Mouse (Mus musculus) induced T-regulatory cell, adult 2 months (primary cell): Measurements from ENCODE around the gene Capg.

Experiments used
- DNase-seq: peaks from one replicate; pipeline ENCODE4 v3.0.0-alpha.2; 2012; ENCODE audit warnings: low read depth

The Capg gene

GRCm38 (mm10) chr6:72608662-72609184 is 64.5 kb downstream of the Capg start:
- no peak for DNase-seq

- no peak for DNase-seq
These were observed 66.1 kb downstream of the Capg start for GRCm38 (mm10) chr6:72610261-72610660.
